Mouse (Mus musculus): ENCODE results near the gene Kif1b.
"Not testable (repeated sequence)": the region's sequence is repeated elsewhere in the genome, so short reads cannot be mapped to it uniquely, and the experiment has no call there.

The Kif1b gene

GRCm38 (mm10) chr4:149173661-149174060, 133.8 kb downstream of the Kif1b start:
- no peak for DNase-seq (ENCODE audit: extremely low spot score, low read depth, low spot score)

GRCm38 (mm10) chr4:149172666-149173065, 134.8 kb downstream of the Kif1b start:
- DNase-seq (ENCODE audit: extremely low spot score, low read depth, low spot score) = no peak

- DNase-seq (ENCODE audit: extremely low spot score, low read depth, low spot score) = no peak
Observed at GRCm38 (mm10) chr4:149172083-149172482, 135.4 kb downstream of the Kif1b start.

- DNase-seq (ENCODE audit: extremely low spot score, low read depth, low spot score) = no peak
Observed at GRCm38 (mm10) chr4:149171581-149171981, 135.9 kb downstream of the Kif1b start.

- DNase-seq (ENCODE audit: extremely low spot score, low read depth, low spot score) = no peak
Observed at GRCm38 (mm10) chr4:149170394-149170931, 137.0 kb downstream of the Kif1b start.

GRCm38 (mm10) chr4:149169926-149170325, 137.6 kb downstream of the Kif1b start:
- not testable (repeated sequence) for DNase-seq (ENCODE audit: extremely low spot score, low read depth, low spot score)

- DNase-seq (ENCODE audit: extremely low spot score, low read depth, low spot score) = no peak
Observed at GRCm38 (mm10) chr4:149168016-149168415, 139.5 kb downstream of the Kif1b start.

- DNase-seq (ENCODE audit: extremely low spot score, low read depth, low spot score) = no peak
Observed at GRCm38 (mm10) chr4:149166957-149167611, 140.4 kb downstream of the Kif1b start.

GRCm38 (mm10) chr4:149166215-149166946, 141.1 kb downstream of the Kif1b start, which contains the start of gene Pgd:
Pgd (minus strand) TSS chr4:149166771.
- peak; percentile 83 for DNase-seq (ENCODE audit: extremely low spot score, low read depth, low spot score)

GRCm38 (mm10) chr4:149164150-149164549, 143.3 kb downstream of the Kif1b start:
- no peak for DNase-seq (ENCODE audit: extremely low spot score, low read depth, low spot score)

- no peak for DNase-seq (ENCODE audit: extremely low spot score, low read depth, low spot score)
Observed at GRCm38 (mm10) chr4:149163196-149163595, 144.3 kb downstream of the Kif1b start.

- no peak for DNase-seq (ENCODE audit: extremely low spot score, low read depth, low spot score)
Observed at GRCm38 (mm10) chr4:149161166-149161565, 146.3 kb downstream of the Kif1b start.

- DNase-seq (ENCODE audit: extremely low spot score, low read depth, low spot score) = no peak
Observed at GRCm38 (mm10) chr4:149159891-149160290, 147.6 kb downstream of the Kif1b start.

- no peak for DNase-seq (ENCODE audit: extremely low spot score, low read depth, low spot score)
Observed at GRCm38 (mm10) chr4:149159203-149159602, 148.3 kb downstream of the Kif1b start.

GRCm38 (mm10) chr4:149157415-149157973, 150.0 kb downstream of the Kif1b start:
- DNase-seq (ENCODE audit: extremely low spot score, low read depth, low spot score) = no peak

GRCm38 (mm10) chr4:149155711-149156110, 151.8 kb downstream of the Kif1b start:
- no peak for DNase-seq (ENCODE audit: extremely low spot score, low read depth, low spot score)

- no peak for DNase-seq (ENCODE audit: extremely low spot score, low read depth, low spot score)
Observed at GRCm38 (mm10) chr4:149154859-149155258, 152.6 kb downstream of the Kif1b start.

GRCm38 (mm10) chr4:149150721-149151120, 156.8 kb downstream of the Kif1b start:
- no peak for DNase-seq (ENCODE audit: extremely low spot score, low read depth, low spot score)

- no peak for DNase-seq (ENCODE audit: extremely low spot score, low read depth, low spot score)
Observed at GRCm38 (mm10) chr4:149150256-149150655, 157.2 kb downstream of the Kif1b start.

GRCm38 (mm10) chr4:149149611-149150010, 157.9 kb downstream of the Kif1b start:
- DNase-seq (ENCODE audit: extremely low spot score, low read depth, low spot score) = no peak

GRCm38 (mm10) chr4:149149196-149149595, 158.3 kb downstream of the Kif1b start:
- no peak for DNase-seq (ENCODE audit: extremely low spot score, low read depth, low spot score)

GRCm38 (mm10) chr4:149148084-149148483, 159.4 kb downstream of the Kif1b start:
- DNase-seq (ENCODE audit: extremely low spot score, low read depth, low spot score) = no peak

Data from hindlimb bud, embryonic 11.5 days (tissue).